Mouse (Mus musculus) thymus, adult 2 months (tissue): ENCODE measurements around the gene Krtap1-5. TPM values are rescaled to one million over a fixed set of nuclear protein-coding genes. Genes with fewer than 3 reads are reported as not detected.

Experiments
- DNase-seq: peaks from one replicate; pipeline ENCODE4 v3.0.0; 2021
- H3K27ac ChIP-seq: fragments of 200-500 bp; 2 replicates; pipeline ENCODE4 v1.5.1; 2012; ENCODE audit warnings: low read length, control low read depth; ENCODE audit not compliant: control insufficient read depth, insufficient read depth
- H3K27me3 ChIP-seq: fragments of 200-500 bp; 2 replicates; pipeline ENCODE4 v1.6.1; 2012; ENCODE audit warnings: mild to moderate bottlenecking, low read length, moderate library complexity, mixed read lengths; ENCODE audit not compliant: control insufficient read depth, insufficient read depth
- H3K36me3 ChIP-seq: fragments of 200-500 bp; 2 replicates; pipeline ENCODE4 v1.6.1; 2012; ENCODE audit warnings: mild to moderate bottlenecking, low read length, moderate library complexity; ENCODE audit not compliant: control insufficient read depth, insufficient read depth
- H3K4me1 ChIP-seq: fragments of 200-500 bp; replicated peaks from 2 replicates; pipeline ENCODE4 v1.6.1; 2012; ENCODE audit warnings: low read length; ENCODE audit not compliant: control insufficient read depth, insufficient read depth
- H3K4me3 ChIP-seq: fragments of 200-500 bp; 2 replicates; pipeline ENCODE4 v1.5.1; 2012; ENCODE audit warnings: mild to moderate bottlenecking, low read length, control low read depth, moderate library complexity; ENCODE audit not compliant: control insufficient read depth, insufficient read depth
- CTCF ChIP-seq: fragments of 200-500 bp; IDR thresholded peaks from 2 replicates; pipeline ENCODE4 v1.5.1; 2012; ENCODE audit warnings: mild to moderate bottlenecking, control low read depth, low read length, moderate library complexity, borderline replicate concordance; ENCODE audit not compliant: control insufficient read depth, poor library complexity, insufficient read depth; ENCODE audit errors: extremely low read depth
- POLR2A ChIP-seq: fragments of 200-500 bp; IDR thresholded peaks from 2 replicates; pipeline ENCODE4 v1.6.1; 2012; ENCODE audit warnings: mild to moderate bottlenecking, low read length, control low read depth, moderate library complexity; ENCODE audit not compliant: control insufficient read depth, poor library complexity, insufficient read depth; ENCODE audit errors: extremely low read depth
- WGBS: fragments of 180-500 bp; shearing (Covaris S2); methylation state at CpG from one replicate; pipeline ENCODE4 v1.1.7; 2018; 5-methylcytosine and 5-hydroxymethylcytosine counted together
- polyA plus RNA-seq: library from polyadenylated mRNA; depleted of rRNA; stranded (reverse); fragments of >200 nt; gene quantifications from 2 replicates; pipeline ENCODE4 v1.2.3, GENCODE M21; 2012

Krtap1-5 gene
- polyA plus RNA-seq, 1 experiment = not detected

GRCm38 (mm10) chr11:99566530-99566929 is 14.3 kb downstream of the Krtap1-5 start, which contains the start of gene Krtap3-1:
TSS of gene Krtap3-1 (minus strand) at chr11:99566630.
- H3K36me3 ChIP-seq = no peaks in the 10 kb centered on the region
- no peak for DNase-seq
- no peaks in the 10 kb centered on the region for H3K4me1 ChIP-seq
- no peaks in the 10 kb centered on the region for H3K27me3 ChIP-seq
- TF ChIP-seq CTCF (no peak), POLR2A (no peak)
- WGBS = 89% methylated on average over 7 of the region's 7 CpGs
- no peak within 1 kb of the TSS for H3K27ac ChIP-seq
- H3K4me3 ChIP-seq = no peak within 1 kb of the TSS

- Histone ChIP-seq H3K4me3 (no peak overlapping the region), H3K27me3 (no peaks in the 10 kb centered on the region), H3K27ac (no peak overlapping the region), H3K4me1 (no peaks in the 10 kb centered on the region), H3K36me3 (no peaks in the 10 kb centered on the region)
- TF ChIP-seq CTCF = no peak
- TF ChIP-seq POLR2A = no peak
- DNase-seq = no peak
- WGBS = 91% methylated on average over 6 of the region's 6 CpGs
These were observed 18.2 kb downstream of the Krtap1-5 start for GRCm38 (mm10) chr11:99562580-99562979.

- 94% methylated on average over 9 of the region's 9 CpGs for WGBS
- Histone ChIP-seq H3K4me3 (no peak within 1 kb of the TSS), H3K36me3 (no peaks in the 10 kb centered on the region), H3K27ac (no peak within 1 kb of the TSS), H3K4me1 (no peaks in the 10 kb centered on the region), H3K27me3 (no peaks in the 10 kb centered on the region)
- no peak for DNase-seq
- TF ChIP-seq POLR2A (no peak), CTCF (no peak)
These were observed 21.4 kb downstream of the Krtap1-5 start, which contains the start of gene Gm11939 for GRCm38 (mm10) chr11:99559366-99559765. TSS of gene Gm11939 (minus strand) at chr11:99559466.

- H3K27ac ChIP-seq = no peak overlapping the region
- H3K4me1 ChIP-seq = no peaks in the 10 kb centered on the region
- H3K27me3 ChIP-seq = no peaks in the 10 kb centered on the region
- H3K36me3 ChIP-seq = no peaks in the 10 kb centered on the region
- no peak for DNase-seq
- TF ChIP-seq CTCF (no peak), POLR2A (no peak)
- H3K4me3 ChIP-seq = no peak overlapping the region
- whole genome bisulfite sequencing = 91% methylated on average over 3 of the region's 3 CpGs
These were observed 22.7 kb downstream of the Krtap1-5 start for GRCm38 (mm10) chr11:99557976-99558745.

GRCm38 (mm10) chr11:99556753-99557152 is 24.1 kb downstream of the Krtap1-5 start, which contains the start of gene Krtap3-2:
TSS of gene Krtap3-2 (minus strand) at chr11:99556853.
- H3K27me3 ChIP-seq = no peaks in the 10 kb centered on the region
- no peaks in the 10 kb centered on the region for H3K4me1 ChIP-seq
- no peak within 1 kb of the TSS for H3K27ac ChIP-seq
- no peak for TF ChIP-seq CTCF
- TF ChIP-seq POLR2A = no peak
- no peaks in the 10 kb centered on the region for H3K36me3 ChIP-seq
- no peak within 1 kb of the TSS for H3K4me3 ChIP-seq
- DNase-seq = no peak
- 84% methylated on average over 2 of the region's 2 CpGs for WGBS

GRCm38 (mm10) chr11:99556195-99556594 is 24.6 kb downstream of the Krtap1-5 start:
- 95% methylated on average over 2 of the region's 2 CpGs for WGBS
- no peak overlapping the region for H3K4me3 ChIP-seq
- H3K27me3 ChIP-seq = no peaks in the 10 kb centered on the region
- no peak overlapping the region for H3K27ac ChIP-seq
- DNase-seq = no peak
- no peak for TF ChIP-seq CTCF
- TF ChIP-seq POLR2A = no peak
- no peaks in the 10 kb centered on the region for H3K36me3 ChIP-seq
- H3K4me1 ChIP-seq = no peaks in the 10 kb centered on the region

GRCm38 (mm10) chr11:99550765-99551164 is 30.1 kb downstream of the Krtap1-5 start, which contains the start of gene Krtap3-3:
TSS of gene Krtap3-3 (minus strand) at chr11:99550865.
- 66% methylated on average over 4 of the region's 4 CpGs for WGBS

More at GRCm38 (mm10) chr11:99550765-99551164, 30.1 kb downstream of the Krtap1-5 start, which contains the start of gene Krtap3-3:
- Histone ChIP-seq H3K27ac (no peak within 1 kb of the TSS), H3K4me3 (no peak within 1 kb of the TSS), H3K36me3 (no peaks in the 10 kb centered on the region), H3K4me1 (no peaks in the 10 kb centered on the region), H3K27me3 (no peaks in the 10 kb centered on the region)
- no peak for TF ChIP-seq POLR2A
- no peak for TF ChIP-seq CTCF
- DNase-seq = no peak
